Mouse (Mus musculus) ovary, adult 18-20 months (tissue): ENCODE measurements at regions not wholly inside any gene's neighbourhood (a gene's known extent, or its start where the extent isn't known, plus 50 kb on each side); places are given as distances from the start of the nearest gene placed in this dataset.

Experiments used
- DNase-seq: peaks from one replicate; pipeline ENCODE4 v3.0.0; 2022; ENCODE audit warnings: low spot score, mixed read lengths

- no peak for DNase-seq
These were observed 87.5 kb upstream of the Fam3c start for GRCm38 (mm10) chr6:22443573-22443972.

- DNase-seq: no peak
These were observed 87.1 kb upstream of the Fam3c start for GRCm38 (mm10) chr6:22443170-22443569.

GRCm38 (mm10) chr6:22442591-22442990 lies 86.5 kb upstream of the Fam3c start:
- no peak for DNase-seq

DNA sequence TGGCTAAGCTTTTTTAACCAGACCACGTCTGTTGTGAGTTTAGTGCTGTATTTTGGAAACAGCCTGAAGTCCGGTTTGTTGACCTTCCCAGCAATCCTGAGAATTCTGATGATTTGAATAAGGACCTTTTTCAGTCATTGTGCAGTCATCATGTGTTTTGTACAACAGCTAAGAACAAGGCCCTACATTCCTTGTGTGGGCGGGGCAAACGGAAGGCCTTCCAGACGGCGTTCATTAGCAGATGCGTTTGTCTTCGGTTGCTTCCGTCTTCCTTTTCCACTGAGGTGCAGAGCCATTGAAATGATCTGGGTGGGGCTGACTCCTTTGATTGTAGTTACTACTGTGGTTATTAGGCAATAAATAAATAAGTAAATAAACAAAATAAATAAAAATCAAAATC lies 83.8 kb upstream of the Fam3c start:
- DNase-seq: no peak

GRCm38 (mm10) chr6:22429026-22429425 lies 73.0 kb upstream of the Fam3c start:
- DNase-seq: no peak

- DNase-seq: no peak
These were observed 68.2 kb upstream of the Fam3c start for GRCm38 (mm10) chr6:22424161-22424807.

- no peak for DNase-seq
These were observed 67.3 kb upstream of the Fam3c start for GRCm38 (mm10) chr6:22423070-22423980.

DNA sequence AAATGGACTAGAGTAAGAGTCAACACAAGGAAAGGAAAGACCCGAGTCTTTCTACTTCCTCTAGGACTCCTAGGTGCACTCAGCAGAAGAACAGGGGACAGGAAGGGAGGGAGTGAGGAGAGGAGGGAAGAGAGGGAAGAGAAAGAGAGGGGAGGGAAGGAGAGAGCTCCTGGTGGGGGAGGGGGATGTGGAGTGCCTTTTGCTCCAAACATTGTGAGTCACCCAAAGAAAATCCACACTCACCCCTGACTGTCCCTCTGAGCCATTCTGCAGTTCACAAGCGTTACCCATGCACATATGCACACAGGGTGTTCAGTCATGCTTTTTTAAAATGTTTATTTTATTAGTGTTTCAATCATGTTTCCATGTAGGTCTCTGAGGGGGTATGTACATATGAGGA lies 65.5 kb upstream of the Fam3c start:
- DNase-seq: no peak

DNA sequence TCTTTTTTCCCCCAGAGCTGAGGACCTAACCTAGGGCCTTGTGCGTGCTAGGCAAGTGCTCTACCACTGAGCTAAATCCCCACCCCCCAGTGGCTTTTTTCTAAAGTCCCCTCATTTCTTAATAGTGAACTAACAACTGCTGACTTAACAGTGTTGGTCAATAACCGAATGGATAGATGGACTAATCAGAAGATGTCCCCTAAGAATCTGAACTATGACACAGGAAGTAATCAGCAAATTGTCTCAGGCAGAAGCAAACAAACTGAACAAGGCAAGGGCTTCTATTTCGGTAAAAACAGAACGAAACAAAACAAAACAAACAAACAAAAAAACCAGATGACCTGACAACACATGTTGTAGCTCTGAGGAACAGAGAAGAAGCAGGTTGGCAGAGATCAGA lies 62.2 kb upstream of the Fam3c start:
- DNase-seq: no peak

DNA sequence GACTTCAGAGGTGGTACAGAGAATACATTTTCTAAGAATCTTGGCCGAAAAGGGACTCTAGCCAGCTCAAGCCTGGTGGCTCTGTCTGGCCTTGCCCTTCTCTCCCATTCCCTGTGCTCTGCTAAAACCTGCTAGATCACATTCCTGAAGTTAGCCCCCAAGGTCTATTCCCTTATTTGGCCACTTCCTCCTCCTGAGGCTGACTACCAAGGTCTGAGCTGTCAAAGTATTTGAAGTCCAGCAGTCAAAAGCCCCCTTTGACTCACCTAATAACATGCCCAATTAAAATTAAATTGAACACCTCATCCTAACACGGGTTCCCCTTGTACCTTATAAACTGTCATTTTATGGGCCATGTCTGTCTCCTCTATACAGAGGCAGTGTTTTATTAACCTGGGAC lies 61.1 kb upstream of the Fam3c start:
- DNase-seq: no peak

GRCm38 (mm10) chr6:22411796-22412195 lies 55.8 kb upstream of the Fam3c start:
- DNase-seq: no peak

GRCm38 (mm10) chr6:22408808-22409589 lies 53.0 kb upstream of the Fam3c start:
- DNase-seq: no peak
